Mouse (Mus musculus) cerebellum, adult 2 months (tissue): ENCODE measurements around the gene Gm45785. TPM values are rescaled to one million over a fixed set of nuclear protein-coding genes. Genes with fewer than 3 reads are reported as not detected.

Source experiments
- DNase-seq, 2 experiments: peaks; one replicate each; pipeline ENCODE4 v3.0.0; 2021
- H3K27ac ChIP-seq: fragments of 200-500 bp; 2 replicates; pipeline ENCODE4 v1.5.1; 2012; ENCODE audit warnings: low read length, control low read depth, inconsistent platforms; ENCODE audit not compliant: insufficient read depth
- H3K27me3 ChIP-seq: fragments of 200-500 bp; 2 replicates; pipeline ENCODE4 v1.6.1; 2012; ENCODE audit warnings: inconsistent platforms, mild to moderate bottlenecking, low read length, moderate library complexity; ENCODE audit not compliant: control insufficient read depth, insufficient read depth
- H3K4me1 ChIP-seq: fragments of 200-500 bp; 2 replicates; pipeline ENCODE4 v1.6.1; 2011; ENCODE audit warnings: low read length; ENCODE audit not compliant: control insufficient read depth, insufficient read depth
- H3K4me3 ChIP-seq: fragments of 200-500 bp; replicated peaks from 2 replicates; pipeline ENCODE3; 2011; ENCODE audit warnings: mild to moderate bottlenecking, low read depth, low read length, control low read depth; ENCODE audit not compliant: insufficient read depth
- CTCF ChIP-seq: fragments of 200-500 bp; IDR thresholded peaks from 2 replicates; pipeline ENCODE4 v1.5.1; 2011; ENCODE audit warnings: low read depth, mild to moderate bottlenecking, control low read depth, low read length, moderate library complexity, borderline replicate concordance; ENCODE audit not compliant: insufficient read depth
- POLR2A ChIP-seq: fragments of 200-500 bp; IDR thresholded peaks from 2 replicates; pipeline ENCODE4 v1.6.1; 2011; ENCODE audit warnings: low read length, control low read depth, borderline replicate concordance; ENCODE audit not compliant: insufficient read depth
- WGBS: fragments of 180-500 bp; shearing (Covaris S2); methylation state at CpG from one replicate; pipeline ENCODE4 v1.1.7; 2018; 5-methylcytosine and 5-hydroxymethylcytosine counted together
- polyA plus RNA-seq: library from polyadenylated mRNA; depleted of rRNA; stranded (reverse); fragments of >200 nt; gene quantifications from 2 replicates; pipeline ENCODE4 v1.2.3, GENCODE M21; 2012

Gm45785 gene
- polyA plus RNA-seq, 1 experiment: 0.15 TPM

DNA sequence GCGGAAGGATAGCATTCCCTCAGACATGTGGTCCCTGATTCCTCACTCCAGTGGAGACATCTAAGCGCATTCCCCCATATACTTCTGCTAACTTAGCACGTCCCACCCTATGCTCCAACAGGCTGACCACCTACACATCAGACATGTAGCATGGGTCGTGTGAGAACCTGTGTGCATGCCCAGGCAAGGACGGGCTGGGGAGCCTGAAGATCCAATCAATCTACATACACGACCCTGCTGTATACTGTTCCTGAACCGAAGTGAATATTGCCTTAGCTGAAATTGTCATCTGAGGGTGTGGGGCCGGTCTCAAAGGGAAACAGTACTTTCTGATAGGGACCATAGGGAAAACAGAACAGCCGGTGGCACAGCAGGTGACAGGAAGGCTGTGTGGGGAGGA lies 950 bp downstream of the Gm45785 start:
- Histone ChIP-seq H3K27me3 (no peaks in the 10 kb centered on the region), H3K4me1 (peaks cover 17% of the 10 kb centered on the region), H3K27ac (no peak overlapping the region), H3K4me3 (peak overlapping the region; percentile 86)
- 65% methylated on average over 9 of the region's 9 CpGs for WGBS
- DNase-seq: no peak
- no peak for TF ChIP-seq POLR2A
- TF ChIP-seq CTCF: no peak

DNA sequence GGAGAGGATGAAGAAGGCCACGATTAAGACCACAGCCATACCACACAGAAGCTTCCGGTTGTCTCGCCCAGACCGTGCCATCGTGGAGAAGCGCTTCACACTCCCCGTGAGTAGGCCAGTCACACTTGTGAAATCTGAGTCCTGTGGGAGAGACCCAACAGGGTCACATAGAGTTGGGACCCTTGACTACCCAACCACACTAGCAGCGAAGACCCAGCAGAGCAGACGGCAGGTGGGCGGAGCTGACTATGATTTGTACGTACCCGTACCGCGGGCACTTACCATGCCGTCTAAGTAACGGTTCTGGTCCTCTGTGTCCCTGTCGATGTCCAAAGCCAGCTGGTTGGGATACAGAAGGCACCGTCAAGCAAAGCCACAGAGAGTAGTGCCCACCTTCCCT lies 1.6 kb downstream of the Gm45785 start:
- TF ChIP-seq POLR2A (no peak), CTCF (no peak)
- DNase-seq: no peak
- Histone ChIP-seq H3K27me3 (no peaks in the 10 kb centered on the region), H3K4me1 (peaks cover 17% of the 10 kb centered on the region), H3K4me3 (no peak overlapping the region), H3K27ac (no peak overlapping the region)
- WGBS: 93% methylated on average over 18 of the region's 18 CpGs

DNA sequence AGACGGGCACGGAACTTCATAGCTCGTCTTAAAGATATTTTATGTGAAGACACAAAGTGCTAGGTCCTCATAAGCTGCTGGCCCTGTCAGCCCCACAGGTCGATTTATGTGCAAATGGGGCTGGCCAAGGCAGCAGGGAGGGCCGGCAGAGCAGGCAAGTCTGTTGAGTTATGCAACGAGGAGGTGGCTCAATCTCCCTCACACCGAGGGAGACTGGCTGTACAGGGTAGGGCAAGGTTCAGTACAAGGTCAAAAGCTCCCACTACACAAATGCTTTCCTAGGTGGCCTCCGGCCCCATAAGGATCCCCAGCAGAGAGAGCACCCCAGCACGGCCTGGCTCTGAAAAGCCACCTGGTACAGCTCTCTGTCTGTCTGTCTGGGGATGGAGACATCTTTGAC lies 2.7 kb downstream of the Gm45785 start:
- H3K27me3 ChIP-seq: no peaks in the 10 kb centered on the region
- H3K27ac ChIP-seq: no peak overlapping the region
- TF ChIP-seq POLR2A: no peak
- no peak for TF ChIP-seq CTCF
- peaks cover 6% of the 10 kb centered on the region for H3K4me1 ChIP-seq
- 85% methylated on average over 9 of the region's 9 CpGs for WGBS
- no peak for DNase-seq
- H3K4me3 ChIP-seq: no peak overlapping the region

DNA sequence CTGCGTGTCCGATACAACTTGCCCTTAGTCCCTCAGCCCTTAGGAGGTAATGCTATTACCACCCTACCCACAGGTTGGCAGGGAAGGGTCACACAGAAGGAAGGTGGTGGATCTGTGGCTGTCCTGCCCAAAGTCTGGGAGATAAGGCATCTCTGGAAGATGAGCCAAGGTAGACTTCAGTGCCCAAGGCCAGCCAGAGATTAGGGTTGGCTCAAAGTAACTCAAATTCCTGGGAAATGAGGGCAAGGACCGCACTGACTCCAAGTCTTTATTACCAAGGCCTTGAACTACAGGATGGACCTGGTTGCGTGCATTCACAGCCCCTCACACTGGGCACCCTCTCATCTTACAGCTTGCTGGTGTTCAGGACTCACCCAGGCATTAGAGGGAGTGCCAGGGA lies 4.2 kb downstream of the Gm45785 start:
- 92% methylated on average over 4 of the region's 4 CpGs for WGBS
- H3K4me1 ChIP-seq: peaks cover 5% of the 10 kb centered on the region
- H3K27ac ChIP-seq: no peak overlapping the region
- no peak for DNase-seq
- TF ChIP-seq CTCF: no peak
- no peak for TF ChIP-seq POLR2A
- H3K4me3 ChIP-seq: no peak overlapping the region
- no peaks in the 10 kb centered on the region for H3K27me3 ChIP-seq

DNA sequence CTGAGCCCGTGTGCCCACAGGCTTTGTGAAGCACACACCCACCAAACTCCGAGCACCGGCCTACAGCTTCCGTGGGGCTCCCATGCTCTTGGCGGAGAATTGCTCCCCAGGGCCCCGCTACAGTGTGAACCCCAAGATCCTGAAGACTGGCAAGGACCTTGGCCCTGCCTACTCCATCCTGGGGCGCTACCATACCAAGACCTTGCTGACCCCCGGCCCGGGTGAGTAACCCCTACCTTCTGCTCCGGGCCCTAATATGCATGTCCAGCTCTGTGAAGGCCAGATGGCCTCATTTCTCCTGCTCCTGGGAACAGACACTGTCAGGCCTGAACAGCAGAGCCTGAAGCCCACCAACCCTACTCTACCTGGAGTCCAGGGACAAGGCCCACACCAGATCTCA lies 7.5 kb downstream of the Gm45785 start:
- H3K4me3 ChIP-seq: no peak overlapping the region
- no peak for DNase-seq
- WGBS: 92% methylated on average over 10 of the region's 10 CpGs
- no peak for TF ChIP-seq CTCF
- no peaks in the 10 kb centered on the region for H3K4me1 ChIP-seq
- H3K27me3 ChIP-seq: no peaks in the 10 kb centered on the region
- H3K27ac ChIP-seq: no peak overlapping the region

DNA sequence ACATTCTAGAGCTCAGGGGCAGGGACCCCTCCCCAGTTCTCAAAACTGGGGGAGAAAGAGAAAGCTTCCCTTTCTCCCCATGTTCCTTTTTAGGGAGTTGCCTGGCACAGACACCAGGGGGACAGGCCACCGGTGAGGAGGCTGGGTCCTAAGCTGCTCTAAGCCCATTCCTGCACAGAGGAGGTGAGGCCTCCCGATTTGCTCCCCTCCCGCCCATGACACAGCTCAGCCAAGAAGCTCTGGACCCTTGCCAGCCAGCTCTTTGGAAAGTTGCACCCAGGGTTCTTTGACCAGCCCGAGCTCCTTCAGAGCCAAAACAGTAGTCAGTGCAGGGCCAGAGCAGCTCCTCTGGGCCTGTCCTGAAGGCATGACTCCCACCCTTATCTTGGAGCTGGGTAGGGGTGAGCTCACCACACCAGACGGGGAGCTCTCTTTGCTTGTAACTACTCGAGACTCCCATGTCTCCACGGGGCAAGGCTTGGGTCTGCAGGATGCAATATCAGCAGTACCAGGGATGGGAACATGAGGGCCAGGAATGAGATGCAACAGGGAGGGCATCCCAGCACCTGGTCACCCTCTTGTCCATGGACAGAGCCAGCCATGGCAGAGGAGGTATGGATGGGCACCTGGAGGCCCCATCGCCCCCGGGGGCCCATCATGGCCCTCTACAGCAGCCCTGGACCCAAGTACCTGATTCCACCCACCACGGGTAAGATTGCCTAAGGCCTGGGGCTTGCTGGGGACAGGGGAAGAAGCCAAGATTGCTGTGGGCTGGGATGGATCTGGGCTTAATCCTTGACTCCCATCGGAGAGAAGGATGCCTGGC lies 8.2 kb downstream of the Gm45785 start, which contains the start of gene Odf3:
Gene Odf3, plus strand, starts transcription at position 51 of the 826 bp plus-strand sequence.
- DNase-seq: no peak
- Histone ChIP-seq H3K4me1 (no peaks in the 10 kb centered on the region), H3K27me3 (no peaks in the 10 kb centered on the region), H3K27ac (no peak within 1 kb of the TSS), H3K4me3 (no peak within 1 kb of the TSS)
- TF ChIP-seq CTCF: no peak
- TF ChIP-seq POLR2A: no peak
- WGBS: 42% methylated on average over 11 of the region's 11 CpGs

DNA sequence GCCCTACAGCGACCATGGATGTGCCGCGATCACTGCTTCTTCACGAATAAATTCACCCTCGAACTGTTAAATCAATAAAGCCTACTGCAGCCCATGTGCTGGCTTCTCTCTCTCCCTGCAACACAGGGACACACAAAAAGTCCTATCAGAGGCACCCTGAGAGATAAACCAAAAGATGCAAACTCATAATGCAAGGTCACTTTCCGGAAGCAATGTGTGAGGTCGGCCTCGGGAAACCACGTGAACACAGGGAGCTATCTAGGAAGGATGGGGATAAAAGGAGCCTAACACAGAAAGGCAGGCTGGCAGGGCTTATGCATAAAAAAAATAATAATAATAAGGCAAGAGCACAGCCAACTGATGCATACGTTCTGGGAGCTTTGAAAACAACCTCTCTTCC lies 9.5 kb downstream of the Gm45785 start:
- DNase-seq: no peak
- no peaks in the 10 kb centered on the region for H3K4me1 ChIP-seq
- no peaks in the 10 kb centered on the region for H3K27me3 ChIP-seq
- 78% methylated on average over 10 of the region's 10 CpGs for WGBS
- H3K27ac ChIP-seq: no peak overlapping the region
- no peak overlapping the region for H3K4me3 ChIP-seq
- no peak for TF ChIP-seq POLR2A
- no peak for TF ChIP-seq CTCF

DNA sequence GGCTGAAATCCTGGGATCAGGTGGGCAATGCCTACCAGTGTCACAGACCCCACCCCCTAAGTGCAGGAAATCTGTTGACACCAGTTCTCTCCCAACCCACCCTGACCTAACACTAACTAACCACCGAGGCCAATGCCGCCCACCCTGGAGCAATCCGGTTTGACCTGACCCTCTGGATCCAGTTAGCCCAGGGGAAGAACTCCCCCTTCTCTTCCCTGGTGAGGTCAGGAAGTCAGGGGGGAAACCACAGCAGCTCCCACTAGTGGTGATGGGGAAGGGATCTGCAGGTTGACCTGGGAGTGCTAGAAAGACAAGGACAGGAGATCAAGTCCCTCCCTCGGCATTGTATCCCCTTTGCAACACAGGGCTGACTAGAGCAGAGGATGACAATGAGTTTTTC lies 10.4 kb downstream of the Gm45785 start:
- Histone ChIP-seq H3K27ac (no peak overlapping the region), H3K27me3 (no peaks in the 10 kb centered on the region), H3K4me3 (no peak overlapping the region), H3K4me1 (no peaks in the 10 kb centered on the region)
- 78% methylated on average over 4 of the region's 4 CpGs for WGBS
- TF ChIP-seq CTCF (no peak), POLR2A (no peak)
- DNase-seq: no peak
